Mouse (Mus musculus): ENCODE data around the gene Vpreb1.

DNA sequence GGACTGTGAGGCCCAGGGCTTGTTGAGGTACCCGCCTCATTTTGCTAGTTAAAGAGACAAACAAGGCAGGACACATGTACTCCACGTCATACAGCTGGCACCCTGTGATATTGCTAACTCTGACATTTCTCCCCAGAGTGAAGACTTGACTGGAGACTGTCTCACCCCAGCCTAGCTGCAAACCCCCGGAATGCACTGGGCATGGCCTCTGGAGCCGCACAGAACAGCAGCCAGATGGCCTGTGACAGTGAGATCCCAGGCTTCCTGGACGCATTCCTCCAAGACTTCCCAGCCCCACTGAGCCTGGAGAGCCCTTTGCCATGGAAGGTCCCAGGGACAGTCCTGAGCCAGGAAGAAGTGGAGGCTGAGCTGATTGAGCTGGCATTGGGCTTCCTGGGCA lies 32.5 kb upstream of the Vpreb1 start:
- TF ChIP-seq CTCF (IDR thresholded peaks at IDR 0.05; ENCODE audit: extremely low read depth, insufficient read length, insufficient replicate concordance, low read depth, low read length), result no peak
- TF ChIP-seq POLR2A (IDR thresholded peaks at IDR 0.05; ENCODE audit: low read depth, low read length), result no peak
